Mouse (Mus musculus): ENCODE data around the gene Slc36a2. TPM values are rescaled to one million over a fixed set of nuclear protein-coding genes. Genes with fewer than 3 reads are reported as not detected.

The Slc36a2 gene
- polyA plus RNA-seq, 1 experiment from 2014 or later: 51.1 TPM

DNA sequence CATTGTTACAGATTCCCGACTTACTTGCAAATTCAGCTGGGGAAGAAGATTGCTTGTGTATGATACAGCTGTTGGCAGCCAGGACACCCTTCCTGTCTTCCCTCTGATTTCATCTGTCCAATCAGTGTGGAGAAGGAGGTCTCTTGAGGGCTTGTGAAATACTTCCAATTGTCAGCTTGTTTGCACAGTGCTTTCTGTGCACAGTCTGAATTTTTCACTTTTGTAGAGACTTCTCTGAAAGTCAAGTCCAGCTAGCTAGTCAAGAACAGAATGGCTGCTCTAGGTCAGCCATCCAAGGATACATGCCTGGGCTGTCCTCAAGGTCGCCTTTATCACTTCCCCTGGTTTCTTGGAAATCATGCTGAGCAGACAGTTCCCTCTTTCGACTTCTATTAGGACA is 30.1 kb upstream of the Slc36a2 start:
- no peaks in the 10 kb centered on the region for H3K36me3 ChIP-seq (ENCODE audit: control insufficient read depth, insufficient read depth)
- H3K4me3 ChIP-seq (ENCODE audit: low read depth, low read length): no peak overlapping the region
- H3K4me1 ChIP-seq (ENCODE audit: control insufficient read depth, low read depth, low read length): peaks cover 13% of the 10 kb centered on the region
- WGBS (ENCODE audit: insufficient replicate concordance): 43% methylated on average over 3 of the region's 3 CpGs
- ATAC-seq (ENCODE audit: low read depth): no peak
- H3K9me3 ChIP-seq (replicated peaks; ENCODE audit: control insufficient read depth, low read length): no peaks in the 10 kb centered on the region
- no peak overlapping the region for H3K4me2 ChIP-seq (ENCODE audit: low read depth, low read length)
- no peak overlapping the region for H3K9ac ChIP-seq (ENCODE audit: low read depth, low read length)
- no peaks in the 10 kb centered on the region for H3K27me3 ChIP-seq (ENCODE audit: control insufficient read depth, insufficient read depth, low read depth, low read length)
- H3K27ac ChIP-seq (ENCODE audit: low read length): peak overlapping the region; percentile 29; the same call in 1 of the 2 replicates

DNA sequence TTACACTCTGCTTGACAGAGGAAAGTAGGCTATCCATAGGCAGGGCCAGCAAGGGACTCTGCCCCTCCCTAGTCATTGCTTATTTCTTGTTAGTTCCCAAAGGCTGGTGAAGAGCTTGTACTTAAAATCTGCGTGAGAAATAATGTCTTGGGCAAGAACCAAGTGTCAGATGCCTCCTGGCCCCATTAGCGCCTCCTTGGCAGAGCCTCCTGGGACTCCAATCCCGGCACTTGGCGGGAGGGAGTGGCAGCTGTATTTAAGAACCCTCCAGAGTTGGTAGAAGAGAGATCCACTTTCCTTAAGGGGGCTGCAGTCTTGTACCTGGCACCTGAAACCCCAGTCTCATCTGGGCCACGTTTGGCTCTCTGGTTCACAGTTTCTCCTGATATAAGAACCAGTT is 29.3 kb upstream of the Slc36a2 start:
- WGBS (ENCODE audit: insufficient replicate concordance): 76% methylated on average over 5 of the region's 5 CpGs

DNA sequence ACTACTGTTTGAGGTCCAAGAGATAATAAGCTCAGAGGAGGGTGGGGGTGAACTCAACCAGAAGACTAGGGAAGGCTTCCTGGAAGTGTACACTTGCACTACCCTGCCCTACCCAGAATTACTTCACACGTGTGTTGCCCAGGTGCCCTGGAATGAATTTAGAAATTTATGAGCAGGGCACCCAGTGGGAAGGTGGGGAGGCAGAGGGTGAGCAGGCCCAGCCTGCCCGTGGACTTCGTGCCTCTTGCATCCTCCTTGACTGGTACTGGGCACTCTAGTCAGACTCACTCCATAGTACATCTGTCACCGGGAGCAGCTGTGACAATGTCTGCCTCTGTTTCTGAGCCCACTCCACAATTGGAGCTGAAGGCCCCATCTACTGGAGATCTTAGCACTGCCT is 28.6 kb upstream of the Slc36a2 start:
- H3K9me3 ChIP-seq (replicated peaks; ENCODE audit: control insufficient read depth, low read length): no peaks in the 10 kb centered on the region
- H3K36me3 ChIP-seq (ENCODE audit: control insufficient read depth, insufficient read depth): no peaks in the 10 kb centered on the region
- H3K27me3 ChIP-seq (ENCODE audit: control insufficient read depth, insufficient read depth, low read depth, low read length): no peaks in the 10 kb centered on the region
- H3K4me3 ChIP-seq (ENCODE audit: low read depth, low read length): no peak overlapping the region
- peaks cover 13% of the 10 kb centered on the region for H3K4me1 ChIP-seq (ENCODE audit: control insufficient read depth, low read depth, low read length)
- no peak overlapping the region for H3K9ac ChIP-seq (ENCODE audit: low read depth, low read length)
- ATAC-seq (ENCODE audit: low read depth): no peak
- 56% methylated on average over 4 of the region's 4 CpGs for WGBS (ENCODE audit: insufficient replicate concordance)
- H3K27ac ChIP-seq (ENCODE audit: low read length): no peak overlapping the region
- no peak overlapping the region for H3K4me2 ChIP-seq (ENCODE audit: low read depth, low read length)

More for the DNA sequence above, 29.3 kb upstream of the Slc36a2 start:
- no peak overlapping the region for H3K4me3 ChIP-seq (ENCODE audit: low read depth, low read length)
- peaks cover 13% of the 10 kb centered on the region for H3K4me1 ChIP-seq (ENCODE audit: control insufficient read depth, low read depth, low read length)
- H3K27me3 ChIP-seq (ENCODE audit: control insufficient read depth, insufficient read depth, low read depth, low read length): no peaks in the 10 kb centered on the region
- H3K36me3 ChIP-seq (ENCODE audit: control insufficient read depth, insufficient read depth): no peaks in the 10 kb centered on the region
- H3K27ac ChIP-seq (ENCODE audit: low read length): no peak overlapping the region
- H3K4me2 ChIP-seq (ENCODE audit: low read depth, low read length): no peak overlapping the region
- no peak for ATAC-seq (ENCODE audit: low read depth)
- no peaks in the 10 kb centered on the region for H3K9me3 ChIP-seq (replicated peaks; ENCODE audit: control insufficient read depth, low read length)
- H3K9ac ChIP-seq (ENCODE audit: low read depth, low read length): no peak overlapping the region

DNA sequence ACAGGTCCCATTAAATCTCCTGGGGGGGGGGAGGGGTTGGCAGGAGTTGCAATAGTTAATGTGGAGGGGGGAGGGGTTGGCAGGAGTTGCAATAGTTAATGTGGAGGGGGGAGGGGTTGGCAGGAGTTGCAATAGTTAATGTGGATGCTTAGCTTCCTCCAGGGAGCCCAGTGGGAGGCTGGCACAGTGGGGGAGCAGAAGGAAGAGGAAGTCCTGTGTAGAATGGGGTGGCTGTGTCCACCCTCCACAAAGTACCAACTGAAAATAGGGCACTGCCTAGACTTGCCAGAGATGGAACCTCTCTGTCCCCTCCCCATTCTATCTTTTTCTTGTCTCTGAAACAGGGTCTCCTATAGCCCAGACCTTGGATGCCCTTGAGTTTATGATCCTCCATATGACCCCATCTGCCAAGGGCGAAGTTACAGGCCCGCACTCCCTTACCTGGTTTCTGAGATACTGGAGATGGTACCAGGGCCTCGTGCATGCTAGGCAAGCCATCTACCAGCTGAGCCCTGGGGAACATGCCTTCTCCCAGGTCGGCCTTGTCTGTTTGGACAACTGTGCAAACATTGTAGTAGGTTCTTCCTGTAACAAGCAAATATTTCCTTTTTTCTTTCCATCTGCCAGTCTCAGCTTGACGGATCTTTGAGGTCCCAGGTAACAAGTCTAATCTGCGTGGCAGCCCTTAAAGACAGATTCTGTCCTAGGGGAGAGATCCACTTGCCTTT is 24.9 kb upstream of the Slc36a2 start:
- Histone ChIP-seq H3K36me3 (ENCODE audit: control insufficient read depth, insufficient read depth) (no peaks in the 10 kb centered on the region), H3K27ac (ENCODE audit: low read length) (peak overlapping the region; percentile 75), H3K4me2 (ENCODE audit: low read depth, low read length) (peak overlapping the region; percentile 22; the same call in 1 of the 2 replicates), H3K4me3 (ENCODE audit: low read depth, low read length) (no peak overlapping the region), H3K9me3 (replicated peaks; ENCODE audit: control insufficient read depth, low read length) (no peaks in the 10 kb centered on the region), H3K4me1 (ENCODE audit: control insufficient read depth, low read depth, low read length) (peaks cover 17% of the 10 kb centered on the region), H3K9ac (ENCODE audit: low read depth, low read length) (no peak overlapping the region), H3K27me3 (ENCODE audit: control insufficient read depth, insufficient read depth, low read depth, low read length) (no peaks in the 10 kb centered on the region)
- 57% methylated on average over 6 of the region's 6 CpGs for WGBS (ENCODE audit: insufficient replicate concordance)
- ATAC-seq (ENCODE audit: low read depth): peak; percentile 40

DNA sequence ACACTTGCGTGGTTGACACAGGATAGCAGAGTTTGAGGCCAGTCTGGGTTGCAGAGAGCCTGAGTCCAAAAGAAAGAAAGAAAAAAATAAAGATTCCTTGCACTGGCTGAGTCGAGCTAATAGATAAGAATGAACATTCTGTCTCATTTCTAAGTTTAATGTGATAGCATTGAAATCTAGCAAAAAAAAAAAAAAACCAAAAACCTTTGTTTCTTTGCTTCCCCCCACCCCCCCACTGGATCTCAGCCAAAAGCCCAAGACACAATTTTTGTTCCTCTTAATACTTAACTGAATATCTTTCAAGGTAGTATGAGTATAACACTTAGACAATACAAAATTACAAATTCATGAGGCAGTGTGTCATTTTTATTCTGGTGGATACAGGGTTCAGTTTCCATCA is 24.2 kb upstream of the Slc36a2 start:
- H3K4me1 ChIP-seq (ENCODE audit: control insufficient read depth, low read depth, low read length): peaks cover 14% of the 10 kb centered on the region
- no peaks in the 10 kb centered on the region for H3K9me3 ChIP-seq (replicated peaks; ENCODE audit: control insufficient read depth, low read length)
- peak overlapping the region; percentile 40 for H3K4me2 ChIP-seq (ENCODE audit: low read depth, low read length)
- 27% methylated on average over 2 of the region's 2 CpGs for WGBS (ENCODE audit: insufficient replicate concordance)
- H3K36me3 ChIP-seq (ENCODE audit: control insufficient read depth, insufficient read depth): no peaks in the 10 kb centered on the region
- H3K4me3 ChIP-seq (ENCODE audit: low read depth, low read length): no peak overlapping the region
- no peak overlapping the region for H3K9ac ChIP-seq (ENCODE audit: low read depth, low read length)
- H3K27me3 ChIP-seq (ENCODE audit: control insufficient read depth, insufficient read depth, low read depth, low read length): no peaks in the 10 kb centered on the region
- no peak for ATAC-seq (ENCODE audit: low read depth)
- H3K27ac ChIP-seq (ENCODE audit: low read length): peak overlapping the region; percentile 83

DNA sequence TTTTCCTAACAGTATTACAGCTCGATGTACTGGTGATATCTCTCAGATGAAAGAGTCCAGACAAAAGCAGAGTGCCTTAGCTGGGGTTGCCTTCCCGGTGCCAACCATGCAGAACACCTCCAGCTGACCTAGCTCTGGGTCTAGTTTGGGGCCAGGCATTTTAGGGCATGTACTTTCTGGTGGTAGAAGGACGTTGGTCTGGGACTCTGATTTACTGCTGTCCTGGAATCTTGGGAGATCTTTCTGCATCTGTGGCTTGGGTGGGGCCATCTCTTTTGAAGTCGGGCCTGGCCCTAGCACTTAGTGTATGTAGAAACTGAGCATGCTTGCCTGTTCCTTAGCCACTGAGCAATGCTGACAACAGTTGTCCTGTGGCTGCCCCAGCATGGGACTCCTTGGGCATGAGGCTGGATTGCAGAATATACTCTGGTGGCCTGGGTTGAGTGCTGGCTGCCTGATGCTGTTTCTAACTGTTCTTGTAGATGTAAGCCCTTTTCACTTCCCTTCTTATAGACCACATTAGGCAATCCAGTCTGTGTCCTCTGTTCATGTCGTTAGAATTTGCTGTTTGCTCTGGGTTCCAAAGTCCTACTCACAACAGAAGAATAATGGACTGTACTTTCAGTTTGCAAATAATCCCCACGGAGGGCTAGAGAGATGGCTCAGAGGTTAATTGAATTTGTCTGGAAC is 23.3 kb upstream of the Slc36a2 start:
- no peak overlapping the region; the same call in 1 of the 2 replicates for H3K4me3 ChIP-seq (ENCODE audit: low read depth, low read length)
- WGBS (ENCODE audit: insufficient replicate concordance): 30% methylated on average over 6 of the region's 6 CpGs
- H3K9ac ChIP-seq (ENCODE audit: low read depth, low read length): 0 out of 2 replicates have a peak overlapping the region, but pooled peaks have one; percentile 1
- no peaks in the 10 kb centered on the region for H3K27me3 ChIP-seq (ENCODE audit: control insufficient read depth, insufficient read depth, low read depth, low read length)
- H3K36me3 ChIP-seq (ENCODE audit: control insufficient read depth, insufficient read depth): no peaks in the 10 kb centered on the region
- peak overlapping the region; percentile 83 for H3K27ac ChIP-seq (ENCODE audit: low read length)
- H3K4me2 ChIP-seq (ENCODE audit: low read depth, low read length): peak overlapping the region; percentile 40
- peak; percentile 53 for ATAC-seq (ENCODE audit: low read depth)
- H3K4me1 ChIP-seq (ENCODE audit: control insufficient read depth, low read depth, low read length): peaks cover 14% of the 10 kb centered on the region
- no peaks in the 10 kb centered on the region for H3K9me3 ChIP-seq (replicated peaks; ENCODE audit: control insufficient read depth, low read length)

DNA sequence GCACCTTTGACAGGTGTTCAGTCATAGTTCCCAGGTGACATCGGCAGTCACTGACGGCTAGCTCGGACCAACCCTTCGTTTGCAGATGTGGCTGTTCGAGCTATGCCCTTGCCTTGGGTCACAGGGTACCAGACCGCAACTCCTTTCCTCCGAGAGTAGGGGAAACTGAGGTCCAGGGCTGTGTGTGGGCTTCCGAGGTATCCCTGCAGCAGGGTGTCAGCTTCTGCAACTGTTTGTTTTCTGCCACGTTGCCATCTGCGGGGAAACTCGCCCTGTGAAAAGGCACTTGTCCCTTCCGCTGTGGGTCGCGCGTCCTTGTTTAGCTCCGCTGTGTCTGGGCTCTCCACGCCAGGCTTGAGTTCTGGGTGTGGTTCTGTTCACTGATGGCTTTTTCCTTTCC is 19.7 kb upstream of the Slc36a2 start:
- Histone ChIP-seq H3K4me1 (ENCODE audit: control insufficient read depth, low read depth, low read length) (peaks cover 11% of the 10 kb centered on the region), H3K9ac (ENCODE audit: low read depth, low read length) (peak overlapping the region; percentile 80), H3K27ac (ENCODE audit: low read length) (0 out of 2 replicates have a peak overlapping the region, but pooled peaks have one; percentile 19), H3K4me3 (ENCODE audit: low read depth, low read length) (peak overlapping the region; percentile 88), H3K27me3 (ENCODE audit: control insufficient read depth, insufficient read depth, low read depth, low read length) (no peaks in the 10 kb centered on the region), H3K9me3 (replicated peaks; ENCODE audit: control insufficient read depth, low read length) (no peaks in the 10 kb centered on the region), H3K36me3 (ENCODE audit: control insufficient read depth, insufficient read depth) (no peaks in the 10 kb centered on the region), H3K4me2 (ENCODE audit: low read depth, low read length) (peak overlapping the region; percentile 92)
- ATAC-seq (ENCODE audit: low read depth): no peak
- WGBS (ENCODE audit: insufficient replicate concordance): 2% methylated on average over 17 of the region's 17 CpGs

DNA sequence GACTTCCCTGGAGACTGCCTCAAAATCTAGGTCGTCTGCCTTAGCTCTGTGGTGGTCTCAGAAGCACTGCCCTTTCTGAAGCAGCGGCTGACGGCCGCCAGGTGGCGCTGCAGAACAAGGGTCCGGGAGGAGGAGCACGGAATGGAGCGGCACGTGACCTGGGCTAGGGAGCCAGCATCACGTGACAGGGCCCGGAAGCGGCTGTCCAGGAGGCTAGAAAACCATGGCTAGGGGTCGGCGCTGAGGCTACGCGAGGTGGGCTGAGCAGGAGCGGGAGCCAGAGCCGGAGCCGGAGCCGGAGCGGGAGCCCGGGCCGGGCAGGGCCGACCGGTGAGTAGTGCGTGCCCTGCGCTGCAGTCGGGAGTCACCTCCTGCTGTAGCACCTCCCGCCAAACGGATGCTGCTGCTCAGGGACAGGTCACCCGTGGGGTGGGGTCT is 19.3 kb upstream of the Slc36a2 start, which contains the start of gene Slc36a1:
TSS of gene Slc36a1 (plus strand) at position 192 of the 438 bp plus-strand sequence.
- no peaks in the 10 kb centered on the region for H3K27me3 ChIP-seq (ENCODE audit: control insufficient read depth, insufficient read depth, low read depth, low read length)
- peak; percentile 74 for ATAC-seq (ENCODE audit: low read depth)
- H3K4me2 ChIP-seq (ENCODE audit: low read depth, low read length): peak within 1 kb of the TSS; percentile 92
- WGBS (ENCODE audit: insufficient replicate concordance): under 1% methylated on average over 31 of the region's 31 CpGs
- no peaks in the 10 kb centered on the region for H3K36me3 ChIP-seq (ENCODE audit: control insufficient read depth, insufficient read depth)
- H3K9me3 ChIP-seq (replicated peaks; ENCODE audit: control insufficient read depth, low read length): no peaks in the 10 kb centered on the region
- peaks cover 11% of the 10 kb centered on the region for H3K4me1 ChIP-seq (ENCODE audit: control insufficient read depth, low read depth, low read length)
- peak within 1 kb of the TSS; percentile 80 for H3K9ac ChIP-seq (ENCODE audit: low read depth, low read length)
- H3K4me3 ChIP-seq (ENCODE audit: low read depth, low read length): peak within 1 kb of the TSS; percentile 88
- 0 out of 2 replicates have a peak within 1 kb of the TSS, but pooled peaks have one; percentile 19 for H3K27ac ChIP-seq (ENCODE audit: low read length)

Measured in liver, embryonic 16.5 days (tissue).